Mouse (Mus musculus) ES-Bruce4 (cell line): ENCODE results near the gene Dusp5.

ENCODE experiments used
- CTCF ChIP-seq: IDR thresholded peaks from one replicate; pipeline ENCODE4 v1.8.1; 2011; ENCODE audit warnings: low read depth, low read length
- EP300 ChIP-seq: IDR thresholded peaks from 2 replicates; pipeline ENCODE4 v1.6.1; 2011; ENCODE audit warnings: low read depth, low read length; ENCODE audit not compliant: insufficient read depth
- POLR2A ChIP-seq: IDR thresholded peaks from one replicate; pipeline ENCODE4 v1.8.1; 2011; ENCODE audit warnings: low read length; ENCODE audit not compliant: insufficient read depth

GRCm38 (mm10) chr19:53499451-53499940, 29.4 kb upstream of the Dusp5 start:
- no peak for TF ChIP-seq CTCF
- TF ChIP-seq EP300 = no peak
- TF ChIP-seq POLR2A = no peak
